Mouse (Mus musculus): ENCODE measurements at regions not wholly inside any gene's neighbourhood (a gene's known extent, or its start where the extent isn't known, plus 50 kb on each side); places are given as distances from the start of the nearest gene placed in this dataset.
"Not testable (repeated sequence)": the region's sequence is repeated elsewhere in the genome, so short reads cannot be mapped to it uniquely, and the experiment has no call there.

GRCm38 (mm10) chr13:7007091-7007490 is 358.5 kb upstream of the Pfkp start:
- DNase-seq (ENCODE audit: extremely low spot score, low read depth, low spot score): no peak

DNA sequence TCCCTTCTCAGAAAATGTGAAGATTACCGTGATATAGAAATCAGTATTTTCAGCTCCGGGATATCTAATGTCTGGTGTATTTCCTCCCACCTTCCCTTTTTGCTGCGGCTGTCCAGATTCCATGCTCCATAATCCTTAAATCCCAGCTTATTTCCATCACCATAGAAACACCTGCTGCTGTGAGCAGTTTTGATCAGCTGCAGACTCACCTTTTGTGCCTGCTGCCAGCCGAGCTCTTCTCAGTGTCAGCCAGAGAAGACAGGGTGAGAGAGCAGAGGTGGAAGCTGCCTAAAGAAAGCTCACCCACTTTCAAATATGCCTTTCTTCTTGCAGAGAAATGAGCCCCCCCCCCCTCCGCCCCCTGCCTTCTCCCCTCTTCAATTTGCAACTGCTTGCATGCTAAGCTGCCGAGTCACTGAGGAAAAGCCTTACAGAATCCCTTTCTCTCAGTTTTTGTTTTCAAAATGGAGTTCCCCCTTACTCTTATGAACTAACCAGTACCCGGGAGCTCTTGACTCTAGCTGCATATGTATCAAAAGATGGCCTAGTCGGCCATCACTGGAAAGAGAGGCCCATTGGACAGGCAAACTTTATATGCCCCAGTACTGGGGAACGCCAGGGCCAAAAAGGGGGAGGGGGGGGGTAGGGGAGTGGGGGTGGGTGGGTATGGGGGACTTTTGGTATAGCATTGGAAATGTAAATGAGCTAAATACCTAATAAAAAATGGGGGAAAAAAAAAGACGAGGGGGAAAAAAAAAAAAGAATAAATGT is 350.1 kb upstream of the Pfkp start:
- DNase-seq (ENCODE audit: extremely low spot score, low read depth, low spot score): not testable (repeated sequence)

DNA sequence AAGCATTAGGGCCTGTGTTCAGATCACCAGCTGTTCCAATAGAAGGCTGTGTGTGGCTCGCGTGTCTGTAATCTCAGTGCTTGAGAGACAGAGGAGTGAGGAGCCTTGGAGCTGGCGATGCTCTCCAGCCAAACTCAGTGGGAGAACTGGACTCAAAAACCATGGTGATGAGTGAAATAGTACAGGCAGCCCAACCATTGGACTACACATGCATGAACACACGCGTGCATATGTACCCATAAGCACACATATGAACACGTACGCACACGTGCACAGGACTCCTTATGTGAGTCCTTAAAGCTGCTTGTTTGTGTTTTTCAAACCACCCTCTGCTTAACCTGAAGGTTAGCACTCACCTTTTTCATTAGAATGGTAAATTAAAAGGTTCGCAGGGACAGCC is 349.5 kb upstream of the Pfkp start:
- no peak for DNase-seq (ENCODE audit: extremely low spot score, low read depth, low spot score)

DNA sequence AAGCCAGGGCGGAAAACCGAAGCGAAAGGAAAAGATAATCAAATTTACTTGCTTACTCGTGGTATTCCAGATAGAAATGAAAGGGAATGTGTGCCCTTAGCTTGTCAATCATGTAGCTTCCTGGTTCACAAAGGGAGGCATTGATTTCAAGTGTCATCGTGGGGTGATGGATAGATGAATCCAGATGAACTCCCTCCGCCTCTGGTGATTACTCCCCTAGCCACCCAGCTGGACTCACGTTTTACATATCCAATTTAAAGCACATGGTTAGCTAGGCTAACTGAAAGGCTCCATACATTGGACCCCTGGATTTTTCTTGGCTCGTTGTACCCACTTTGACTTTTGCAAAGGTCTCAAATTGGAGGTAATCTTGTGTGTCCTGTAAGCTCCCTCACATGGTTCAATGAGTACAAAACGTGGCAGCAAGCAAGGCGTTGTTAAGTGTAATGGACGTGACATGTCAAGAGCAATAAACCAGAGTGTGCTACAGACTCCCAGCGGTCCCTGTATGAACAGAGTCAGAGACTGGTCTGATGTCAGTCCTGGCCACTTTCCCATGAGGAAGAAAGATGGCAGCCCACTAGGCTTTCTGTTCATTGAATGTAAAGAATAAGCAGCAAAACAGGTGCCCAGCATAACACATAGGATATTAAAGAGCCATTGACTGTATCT is 343.9 kb upstream of the Pfkp start:
- no peak for DNase-seq (ENCODE audit: extremely low spot score, low read depth, low spot score)

GRCm38 (mm10) chr13:6991714-6992113 is 343.1 kb upstream of the Pfkp start:
- no peak for DNase-seq (ENCODE audit: extremely low spot score, low read depth, low spot score)

- DNase-seq (ENCODE audit: extremely low spot score, low read depth, low spot score): no peak
These were observed 336.7 kb upstream of the Pfkp start for GRCm38 (mm10) chr13:6985012-6985996.

DNA sequence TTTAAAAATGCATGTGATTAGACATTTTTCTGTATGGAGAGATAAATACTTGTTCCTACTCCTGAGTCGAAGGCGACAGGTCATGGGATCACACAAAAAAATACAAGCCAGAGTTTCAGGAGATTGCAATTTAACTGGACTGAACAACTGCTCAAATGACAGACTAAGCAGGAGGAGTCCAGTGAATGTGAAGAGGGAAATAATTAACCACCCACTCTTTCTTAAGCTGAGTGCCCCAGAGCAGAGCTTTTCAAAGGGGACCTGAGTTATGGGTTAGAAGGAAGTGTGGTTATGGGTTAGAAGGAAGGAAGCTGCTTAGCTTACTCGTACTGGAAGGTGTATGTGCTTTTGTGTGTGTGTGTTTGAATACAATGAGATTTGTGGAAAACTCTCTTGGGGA is 307.1 kb upstream of the Pfkp start:
- no peak for DNase-seq (ENCODE audit: extremely low spot score, low read depth, low spot score)

- DNase-seq (ENCODE audit: extremely low spot score, low read depth, low spot score): no peak
These were observed 275.6 kb upstream of the Pfkp start for GRCm38 (mm10) chr13:6924136-6924535.

- DNase-seq (ENCODE audit: extremely low spot score, low read depth, low spot score): no peak
These were observed 273.8 kb upstream of the Pfkp start for GRCm38 (mm10) chr13:6922357-6922721.

DNA sequence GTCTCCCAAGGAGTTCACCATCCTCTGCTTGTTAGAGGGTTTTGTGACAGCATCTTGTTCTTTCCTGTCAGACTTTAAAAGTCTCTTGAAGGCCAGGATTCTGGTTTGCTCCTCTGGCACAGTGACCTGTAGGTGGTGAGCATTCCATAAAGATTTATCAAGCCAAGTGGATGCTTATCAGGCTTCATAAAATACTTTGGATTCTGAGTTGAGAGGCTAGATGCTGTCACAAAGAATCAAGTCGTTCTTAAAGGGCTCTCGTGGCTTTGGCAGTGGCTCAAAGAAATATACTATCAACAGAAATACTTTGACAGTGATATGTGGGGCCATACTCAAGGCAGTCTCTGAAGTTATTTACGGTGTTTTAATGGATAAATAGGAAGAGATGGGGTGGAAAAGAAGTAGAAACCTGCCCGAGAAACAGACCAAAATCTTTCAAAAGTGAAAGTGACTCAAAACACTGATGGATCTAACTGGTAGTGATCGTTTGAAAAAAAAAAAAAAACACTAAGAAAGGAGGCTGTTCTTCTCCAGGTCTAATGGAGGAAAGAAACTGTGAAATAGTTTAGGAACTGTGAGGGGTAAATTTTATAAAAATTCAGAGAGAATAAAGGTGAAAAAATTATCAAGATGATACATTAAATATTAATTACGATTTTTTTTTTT is 273.2 kb upstream of the Pfkp start:
- no peak for DNase-seq (ENCODE audit: extremely low spot score, low read depth, low spot score)

- DNase-seq (ENCODE audit: extremely low spot score, low read depth, low spot score): no peak
These were observed 257.4 kb upstream of the Pfkp start for GRCm38 (mm10) chr13:6906000-6906399.

- DNase-seq (ENCODE audit: extremely low spot score, low read depth, low spot score): no peak
These were observed 253.1 kb upstream of the Pfkp start for GRCm38 (mm10) chr13:6901682-6902081.

GRCm38 (mm10) chr13:6897666-6898065 is 249.1 kb upstream of the Pfkp start:
- DNase-seq (ENCODE audit: extremely low spot score, low read depth, low spot score): no peak

- DNase-seq (ENCODE audit: extremely low spot score, low read depth, low spot score): no peak
These were observed 243.0 kb upstream of the Pfkp start for GRCm38 (mm10) chr13:6891458-6892076.

DNA sequence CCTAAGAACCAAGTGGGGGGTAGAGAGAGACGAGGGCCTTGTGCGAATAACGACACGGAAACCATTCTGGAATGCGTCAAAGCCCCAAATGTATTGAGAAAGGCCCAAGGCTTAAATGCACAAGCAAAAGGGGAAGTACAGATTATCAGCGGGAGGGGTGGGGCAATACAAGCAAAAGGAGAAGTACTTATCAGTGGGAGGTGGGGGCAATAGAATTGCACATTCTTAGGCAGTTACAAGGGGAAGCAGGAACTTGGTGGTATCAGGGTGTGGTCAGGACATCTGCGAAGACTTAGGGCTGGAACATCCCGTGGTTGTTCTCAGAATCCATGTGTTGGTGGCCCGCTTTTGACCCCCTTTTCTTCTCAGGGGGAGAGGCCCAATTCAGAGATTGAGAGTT is 240.9 kb upstream of the Pfkp start:
- not testable (repeated sequence) for DNase-seq (ENCODE audit: extremely low spot score, low read depth, low spot score)

DNA sequence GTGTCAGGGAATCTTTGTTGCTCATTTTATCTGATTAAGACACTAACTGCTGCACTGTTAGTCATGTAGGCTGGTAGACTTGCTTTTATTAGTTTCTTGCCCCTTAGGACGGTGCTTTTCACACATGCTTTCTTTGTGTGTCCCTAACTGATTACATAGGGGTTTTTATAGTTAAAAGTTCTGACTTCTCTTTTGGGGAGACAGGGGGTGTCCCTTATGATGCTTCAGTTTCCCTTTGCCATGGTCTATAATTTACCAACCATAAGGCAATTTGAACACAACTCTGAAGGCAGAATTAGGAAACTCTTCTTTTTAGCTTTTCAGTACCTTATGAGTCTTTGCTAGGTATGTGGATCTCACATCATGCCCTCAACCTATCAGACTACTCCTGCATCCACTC is 239.8 kb upstream of the Pfkp start:
- no peak for DNase-seq (ENCODE audit: extremely low spot score, low read depth, low spot score)

- DNase-seq (ENCODE audit: extremely low spot score, low read depth, low spot score): no peak
These were observed 228.7 kb upstream of the Pfkp start for GRCm38 (mm10) chr13:6877018-6877901.

GRCm38 (mm10) chr13:6862186-6862585 is 213.6 kb upstream of the Pfkp start:
- DNase-seq (ENCODE audit: extremely low spot score, low read depth, low spot score): no peak

- no peak for DNase-seq (ENCODE audit: extremely low spot score, low read depth, low spot score)
These were observed 211.0 kb upstream of the Pfkp start for GRCm38 (mm10) chr13:6859551-6859950.

Measured in hindlimb bud, embryonic 11.5 days (tissue).